Mouse (Mus musculus): ENCODE data around the gene Pdk1.

The Pdk1 gene

GRCm38 (mm10) chr2:71872801-71873443 lies at the start of gene Pdk1:
Gene Pdk1 (plus strand): TSS chr2:71873224.
- peak; percentile 100 for DNase-seq

GRCm38 (mm10) chr2:71824146-71824545 lies 48.9 kb upstream of the Pdk1 start:
- DNase-seq: no peak

- no peak for DNase-seq
Observed at GRCm38 (mm10) chr2:71827711-71828110, 45.3 kb upstream of the Pdk1 start.

GRCm38 (mm10) chr2:71828928-71829327 lies 44.1 kb upstream of the Pdk1 start:
- no peak for DNase-seq

GRCm38 (mm10) chr2:71833626-71834025 lies 39.4 kb upstream of the Pdk1 start:
- no peak for DNase-seq

- no peak for DNase-seq
Observed at GRCm38 (mm10) chr2:71834371-71834770, 38.7 kb upstream of the Pdk1 start.

GRCm38 (mm10) chr2:71835556-71835955 lies 37.5 kb upstream of the Pdk1 start:
- DNase-seq: no peak

- no peak for DNase-seq
Observed at GRCm38 (mm10) chr2:71836232-71836631, 36.8 kb upstream of the Pdk1 start.

- no peak for DNase-seq
Observed at GRCm38 (mm10) chr2:71837261-71837660, 35.8 kb upstream of the Pdk1 start.

- DNase-seq: peak; percentile 89
Observed at GRCm38 (mm10) chr2:71837791-71838190, 35.2 kb upstream of the Pdk1 start.

GRCm38 (mm10) chr2:71843316-71843715 lies 29.7 kb upstream of the Pdk1 start:
- DNase-seq: peak; percentile 28

GRCm38 (mm10) chr2:71844906-71845305 lies 28.1 kb upstream of the Pdk1 start:
- DNase-seq: no peak

- peak; percentile 70 for DNase-seq
Observed at GRCm38 (mm10) chr2:71852161-71852560, 20.9 kb upstream of the Pdk1 start.

GRCm38 (mm10) chr2:71855076-71855475 lies 17.9 kb upstream of the Pdk1 start:
- DNase-seq: no peak

GRCm38 (mm10) chr2:71863531-71864173 lies 9.4 kb upstream of the Pdk1 start:
- no peak for DNase-seq

- no peak for DNase-seq
Observed at GRCm38 (mm10) chr2:71865022-71865421, 8.0 kb upstream of the Pdk1 start.

- DNase-seq: no peak
Observed at GRCm38 (mm10) chr2:71865935-71866334, 7.1 kb upstream of the Pdk1 start.

- DNase-seq: no peak
Observed at GRCm38 (mm10) chr2:71866565-71866964, 6.5 kb upstream of the Pdk1 start.

- DNase-seq: no peak
Observed at GRCm38 (mm10) chr2:71867019-71867418, 6.0 kb upstream of the Pdk1 start.

GRCm38 (mm10) chr2:71867480-71867879 lies 5.5 kb upstream of the Pdk1 start:
- no peak for DNase-seq

- no peak for DNase-seq
Observed at GRCm38 (mm10) chr2:71868256-71868655, 4.8 kb upstream of the Pdk1 start.

- DNase-seq: no peak
Observed at GRCm38 (mm10) chr2:71872141-71872540, 883 bp upstream of the Pdk1 start.

- DNase-seq: peak; percentile 80
Observed at GRCm38 (mm10) chr2:71873474-71874322, 674 bp downstream of the Pdk1 start.

GRCm38 (mm10) chr2:71874422-71874821 lies 1.4 kb downstream of the Pdk1 start:
- no peak for DNase-seq

Measured in thymus, postnatal 4 days (tissue).